Mouse (Mus musculus): Measurements from ENCODE around the gene Olfr1302.

The Olfr1302 gene
- long read RNA-seq, experiment 1: 0 reads
- long read RNA-seq, experiment 2: 0 reads

GRCm38 (mm10) chr2:111777129-111777528, at the start of gene Olfr1302:
TSS of gene Olfr1302 (plus strand) at chr2:111777429.
- intact Hi-C loops (cut with DNase I): no loop called here

DNA sequence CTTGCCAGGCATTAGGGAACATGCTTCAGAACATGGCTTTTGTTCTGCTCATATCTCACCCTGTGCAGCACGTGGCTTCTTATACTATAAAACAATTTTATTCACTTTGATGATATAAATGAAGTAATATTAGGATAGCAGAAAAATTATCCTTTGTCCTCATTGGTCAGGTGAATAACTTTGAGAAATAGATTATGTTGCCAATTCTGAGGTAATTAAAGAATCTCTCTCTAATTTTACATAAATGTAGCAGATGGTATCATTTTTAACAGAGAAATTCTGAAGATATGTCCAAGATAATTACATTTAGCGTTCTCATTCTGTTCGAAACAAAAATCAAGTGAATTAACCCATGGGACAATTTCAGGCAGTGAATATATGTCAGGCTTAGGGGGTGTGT, 26.5 kb upstream of the Olfr1302 start, which contains the start of gene Olfr1301:
Olfr1301 (plus strand) TSS at position 301 of the 400 bp plus-strand sequence.
- intact Hi-C loops (cut with DNase I): no loop called here

- intact Hi-C loops (cut with DNase I): no loop called here
Observed at GRCm38 (mm10) chr2:111812936-111813335, 35.7 kb downstream of the Olfr1302 start.

- intact Hi-C loops (cut with DNase I): no loop called here
Observed at GRCm38 (mm10) chr2:111820240-111820639, 43.0 kb downstream of the Olfr1302 start, which contains the start of gene Olfr1303. TSS of gene Olfr1303 (minus strand) at chr2:111820340.

All from adrenal gland (tissue).